Mouse (Mus musculus) c-Kit-positive CD71-positive TER-119-positive erythroid progenitor cells, embryonic 14.5 days (primary cell): Measurements from ENCODE around the gene Bak1.

ENCODE experiments used
- DNase-seq: peaks from one replicate; pipeline ENCODE4 v3.0.0-alpha.2; 2013; ENCODE audit warnings: low spot score

Gene Bak1

DNA sequence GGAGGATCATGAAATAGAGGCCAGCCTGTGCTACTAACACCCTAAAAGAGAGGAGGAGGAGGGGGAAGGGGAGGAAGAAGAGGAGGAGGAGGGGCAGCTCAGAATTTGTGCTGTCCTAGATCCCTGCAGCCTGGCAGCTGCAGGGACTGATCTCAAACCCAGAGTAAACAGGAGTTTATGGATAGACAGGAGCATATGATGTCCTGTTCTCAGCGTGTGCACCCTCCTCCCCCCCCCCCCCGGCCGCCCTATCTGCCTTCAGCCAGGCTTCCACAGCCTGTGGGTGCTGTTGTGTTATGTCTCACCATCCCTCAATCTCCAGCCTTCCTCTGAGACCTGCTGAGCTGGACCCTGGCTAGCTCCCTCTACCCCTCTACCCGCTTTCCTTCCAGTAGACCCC is at the start of gene Bak1:
Gene Bak1 (minus strand): TSS at position 101 of the 400 bp plus-strand sequence.
- DNase-seq, result no peak

DNA sequence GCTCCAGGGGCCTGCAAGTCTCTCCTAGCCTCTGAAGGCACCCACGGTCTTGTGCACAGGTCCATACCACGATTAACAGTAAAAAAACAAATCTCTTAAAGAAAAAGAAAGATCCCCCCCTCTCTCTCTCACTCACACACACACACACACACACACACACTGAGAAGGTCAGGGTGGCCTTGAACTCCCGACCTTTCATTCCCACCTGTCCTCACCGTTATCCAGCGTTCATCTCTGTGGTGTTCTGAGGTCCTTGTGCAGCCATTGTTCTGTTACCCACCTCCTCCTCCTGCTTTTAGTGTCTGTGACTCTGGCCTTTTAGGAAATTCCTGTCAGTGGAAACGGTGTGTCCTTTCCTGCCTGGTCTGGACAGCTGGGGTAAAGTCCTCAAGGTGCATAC is 49.7 kb upstream of the Bak1 start:
- DNase-seq, result no peak

DNA sequence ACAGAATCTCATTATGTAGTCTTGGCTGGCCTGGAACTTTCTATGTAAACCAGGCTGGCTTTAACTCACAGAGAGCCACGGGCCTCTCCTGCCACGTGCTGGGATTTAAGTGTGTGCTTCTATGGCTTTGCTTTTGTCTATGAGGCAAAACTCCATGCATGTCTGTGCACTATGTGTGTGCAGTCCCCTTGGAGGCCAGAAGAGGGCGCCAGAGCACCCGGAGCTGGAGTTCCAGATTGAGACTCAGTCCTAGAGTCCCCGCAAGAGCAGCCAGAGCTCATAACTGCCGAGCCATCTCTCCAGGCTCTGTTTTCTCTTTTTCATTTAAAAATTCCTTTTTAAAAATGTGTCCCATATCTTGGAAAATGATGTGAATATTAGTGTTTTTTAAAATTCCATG is 49.1 kb upstream of the Bak1 start:
- DNase-seq, result no peak

DNA sequence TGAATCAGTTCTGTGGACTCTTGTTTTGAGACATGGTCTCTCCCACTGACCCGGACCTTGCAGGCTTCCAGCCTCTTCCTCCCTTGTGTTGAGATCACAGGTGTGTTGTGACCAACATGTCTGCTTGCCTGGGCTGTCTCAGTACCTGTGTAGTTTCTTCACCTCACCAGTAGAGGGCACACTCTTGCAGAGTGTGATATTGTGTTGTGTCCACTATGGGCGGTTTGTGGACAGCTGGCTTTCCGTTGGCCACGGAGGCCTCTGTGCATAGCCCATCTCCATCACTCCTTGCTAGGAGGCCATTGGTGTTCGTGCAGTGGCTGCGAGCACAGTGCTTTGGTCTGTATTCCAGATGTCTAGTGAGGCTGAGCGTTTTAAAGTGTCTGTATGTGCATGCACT is 48.3 kb upstream of the Bak1 start:
- DNase-seq, result no peak

DNA sequence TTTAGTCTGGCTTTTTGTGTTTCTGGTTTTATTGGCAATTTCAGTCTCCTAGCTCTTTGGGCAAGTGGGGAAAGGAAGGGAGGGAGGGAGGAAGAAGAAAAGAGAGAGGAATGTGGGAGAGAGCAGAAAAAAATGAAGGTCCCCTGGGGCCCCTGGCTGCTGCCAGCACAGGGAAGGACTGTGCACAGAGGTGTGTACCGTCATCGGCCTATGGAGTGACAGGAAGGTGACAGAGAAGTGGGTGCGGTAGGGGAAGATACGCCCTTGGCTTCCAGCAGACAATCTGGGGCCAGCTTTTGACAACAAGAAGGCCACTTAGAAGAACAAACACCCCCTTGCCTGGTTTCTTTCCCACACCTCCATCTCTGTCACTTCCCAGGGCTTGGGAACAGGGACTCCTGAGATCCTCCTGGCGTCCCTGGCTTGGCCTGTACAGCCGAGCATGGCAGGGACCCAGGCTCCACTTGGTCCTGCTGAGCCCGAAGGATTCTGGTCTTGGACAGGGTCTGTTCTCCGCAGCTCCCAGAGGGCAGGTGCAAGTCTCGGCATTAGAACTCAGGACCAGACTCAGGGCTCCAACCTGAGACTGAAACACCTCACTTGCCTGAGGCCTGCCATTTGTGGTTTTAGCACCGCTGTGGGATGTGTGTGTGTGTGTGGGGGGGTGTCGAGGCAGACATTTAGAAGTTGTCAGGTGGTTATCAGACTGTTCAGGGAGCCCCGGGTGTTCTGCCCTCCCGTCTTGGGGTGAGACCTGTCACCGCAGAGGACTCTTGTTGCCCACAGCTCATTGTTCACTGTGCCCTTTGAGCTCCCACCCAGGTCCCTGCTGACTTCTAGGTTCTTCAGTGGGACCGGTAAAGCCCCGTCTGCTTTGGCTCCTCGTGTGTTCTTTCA is 46.3 kb upstream of the Bak1 start:
- no peak for DNase-seq

DNA sequence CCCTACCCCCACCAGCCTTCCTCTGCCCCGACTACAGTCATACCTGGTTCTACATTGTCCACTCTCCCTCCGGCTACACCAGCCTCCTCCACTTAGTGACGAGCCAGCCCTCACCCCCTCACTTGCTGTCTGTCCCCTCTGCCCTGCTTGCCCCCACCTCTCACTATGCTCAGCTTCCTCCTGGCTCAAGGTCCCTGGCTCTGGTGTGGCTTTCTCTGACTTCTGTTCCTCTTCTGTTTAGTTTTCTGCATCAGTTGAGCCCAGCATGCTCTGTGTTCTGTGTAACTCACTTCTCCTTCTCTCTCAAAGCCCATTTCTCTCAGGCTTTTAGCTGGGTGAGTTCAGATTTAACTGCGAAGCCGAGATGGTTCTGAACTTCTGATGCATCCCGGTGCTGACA is 45.4 kb upstream of the Bak1 start:
- DNase-seq, result no peak

DNA sequence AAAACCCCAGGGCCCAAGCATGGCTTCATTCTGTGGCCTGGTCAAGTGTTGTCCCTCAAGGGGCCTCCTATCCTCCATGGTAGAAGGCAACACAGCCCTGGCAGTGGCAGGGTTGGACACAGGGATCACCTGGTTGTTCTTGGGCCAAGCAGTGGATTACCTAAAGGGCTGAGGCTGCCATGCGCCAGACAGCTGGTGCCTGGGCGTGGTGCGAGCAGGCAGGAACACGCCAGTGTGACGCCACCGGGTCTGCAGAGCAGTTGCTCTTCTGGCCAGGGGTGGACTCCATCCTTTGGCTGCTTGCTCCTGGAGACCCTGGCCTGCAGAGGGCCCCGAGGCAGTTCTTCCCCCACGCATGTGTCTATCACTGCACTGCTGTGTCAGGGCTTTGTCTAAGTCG is 45.0 kb upstream of the Bak1 start:
- no peak for DNase-seq

DNA sequence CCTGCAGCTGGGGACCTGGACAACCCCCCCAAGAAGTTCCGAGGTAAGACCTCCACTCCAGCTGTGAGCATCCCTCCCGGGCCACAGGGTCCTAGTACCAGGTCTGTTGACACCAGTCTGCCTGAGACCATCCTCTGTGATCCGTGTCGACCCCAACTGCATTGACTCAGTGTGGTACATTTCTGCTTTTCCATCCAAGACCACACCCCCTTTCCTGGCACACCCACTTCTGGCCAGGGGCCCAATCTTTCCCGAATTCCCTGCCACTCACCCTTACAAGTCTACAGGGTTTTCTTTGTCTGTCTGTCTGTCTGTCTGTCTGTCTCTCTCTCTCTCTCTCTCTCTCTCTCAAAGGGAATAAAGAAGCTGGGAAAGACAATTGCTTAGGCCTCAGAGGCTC is 44.3 kb upstream of the Bak1 start:
- no peak for DNase-seq

DNA sequence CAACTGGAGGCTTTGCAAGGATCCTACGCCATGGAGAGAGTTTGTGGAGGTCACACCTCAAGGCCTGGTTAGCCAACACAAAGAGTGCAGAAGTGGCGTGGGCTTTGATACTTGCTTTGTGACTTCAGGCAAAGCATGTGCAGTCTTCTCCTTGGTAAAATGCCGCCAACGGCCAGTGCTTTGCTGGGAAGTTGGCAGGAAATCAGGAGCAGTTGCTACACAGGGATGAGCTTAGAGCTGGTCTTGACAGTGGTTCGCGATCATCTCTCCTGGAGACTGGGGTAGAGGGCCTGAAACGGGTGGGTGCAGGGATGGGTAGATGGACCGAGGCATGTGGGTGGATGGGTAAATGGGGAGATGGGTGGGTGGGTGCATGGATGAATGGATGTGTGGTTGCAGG is 43.6 kb upstream of the Bak1 start:
- DNase-seq, result no peak

DNA sequence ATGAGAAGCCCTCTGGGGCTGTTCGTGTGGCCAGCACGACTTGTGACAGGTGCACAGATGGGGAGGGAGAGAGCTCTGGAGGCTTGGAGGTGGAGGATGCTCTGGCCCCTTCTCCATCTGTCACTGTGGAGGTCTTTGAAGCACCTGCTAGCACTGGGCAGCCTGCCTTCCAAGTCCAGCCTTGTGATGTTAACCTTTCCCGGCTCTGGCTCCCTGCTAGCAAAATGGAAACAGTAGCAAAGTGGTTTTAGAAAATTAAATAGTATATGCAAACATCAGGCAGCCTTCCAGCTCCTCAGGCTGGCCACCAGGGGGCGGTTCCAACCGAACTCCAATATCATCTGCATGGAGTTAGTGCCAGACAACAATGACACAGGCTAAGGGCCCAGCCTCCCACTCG is 42.8 kb upstream of the Bak1 start:
- DNase-seq, result no peak

DNA sequence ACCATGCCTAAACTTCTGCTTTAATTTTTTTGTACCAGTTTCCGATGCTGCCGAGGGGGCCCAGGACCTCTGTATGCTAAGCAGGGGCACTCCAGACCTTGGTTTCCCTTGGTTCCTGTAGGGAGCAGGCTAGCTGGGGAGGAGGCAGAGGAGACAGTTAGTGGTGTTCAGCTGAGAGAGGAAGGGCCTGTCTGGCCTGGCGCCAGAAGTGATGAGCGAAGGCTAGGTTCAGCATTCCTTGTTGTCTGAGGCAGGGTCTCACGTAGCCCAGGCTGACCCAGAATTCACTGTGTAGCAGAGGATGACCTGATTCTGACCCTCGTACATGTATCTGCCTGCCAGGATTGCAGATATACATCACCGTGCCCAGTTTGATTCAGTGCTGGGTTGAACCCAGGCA is 42.1 kb upstream of the Bak1 start:
- no peak for DNase-seq

DNA sequence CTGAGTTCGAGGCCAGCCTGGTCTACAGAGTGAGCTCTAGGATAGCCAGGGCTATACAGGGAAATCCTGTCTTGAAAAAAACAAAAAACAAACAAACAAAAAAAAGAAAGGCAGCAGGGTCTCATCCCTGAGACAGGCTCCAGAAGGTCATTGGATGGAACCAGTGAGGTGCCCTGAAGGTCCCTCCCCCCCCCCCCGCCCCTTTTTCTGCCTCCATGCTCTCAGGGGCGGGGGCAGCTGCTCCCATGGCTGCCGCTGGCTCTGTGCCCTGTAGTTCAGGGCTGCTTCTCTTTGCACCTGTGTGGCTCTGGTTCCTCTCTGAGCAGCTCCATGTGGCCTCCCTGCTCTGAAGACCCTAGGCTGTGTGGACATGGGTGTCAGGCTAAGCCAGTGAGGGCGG is 40.3 kb upstream of the Bak1 start:
- no peak for DNase-seq

DNA sequence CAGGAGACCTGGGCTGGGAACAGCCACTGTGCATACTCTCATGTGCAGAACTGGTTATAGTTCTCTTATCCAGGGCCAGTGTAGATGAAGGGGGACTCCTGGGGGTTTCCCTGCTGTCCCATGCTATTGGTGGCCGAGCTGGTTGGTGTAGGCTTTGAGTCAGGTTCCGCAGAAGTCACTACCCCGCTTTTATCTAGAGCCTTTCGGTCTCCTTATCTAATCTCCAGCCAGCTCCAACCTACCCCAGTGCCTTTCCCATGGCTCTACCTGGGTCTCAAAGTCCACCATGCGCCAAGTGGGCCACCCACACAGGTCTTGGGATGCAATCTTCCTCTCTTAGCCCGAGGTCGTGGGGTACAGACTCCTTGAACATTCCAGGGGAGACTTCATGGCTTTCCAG is 37.3 kb upstream of the Bak1 start:
- no peak for DNase-seq

DNA sequence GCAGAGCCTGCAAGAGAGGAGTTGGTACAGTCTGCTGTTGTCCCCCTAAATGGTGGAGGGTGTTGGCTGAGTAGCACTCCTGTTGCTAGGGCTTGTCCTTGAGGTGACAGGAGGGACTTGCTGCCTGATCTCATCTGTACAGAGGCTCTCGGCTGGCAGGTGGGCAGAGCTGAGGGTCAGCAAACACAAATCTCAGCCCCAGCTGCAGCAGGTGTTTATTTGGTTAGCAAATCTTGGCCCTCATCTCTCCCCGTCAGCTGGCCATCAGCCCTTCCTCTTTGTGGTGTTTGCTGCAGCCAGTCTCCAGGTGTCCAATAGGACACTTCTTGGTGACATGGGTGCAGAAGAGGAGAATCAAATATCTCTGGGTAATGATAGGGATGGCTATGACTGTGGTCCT is 35.4 kb upstream of the Bak1 start:
- DNase-seq, result no peak

DNA sequence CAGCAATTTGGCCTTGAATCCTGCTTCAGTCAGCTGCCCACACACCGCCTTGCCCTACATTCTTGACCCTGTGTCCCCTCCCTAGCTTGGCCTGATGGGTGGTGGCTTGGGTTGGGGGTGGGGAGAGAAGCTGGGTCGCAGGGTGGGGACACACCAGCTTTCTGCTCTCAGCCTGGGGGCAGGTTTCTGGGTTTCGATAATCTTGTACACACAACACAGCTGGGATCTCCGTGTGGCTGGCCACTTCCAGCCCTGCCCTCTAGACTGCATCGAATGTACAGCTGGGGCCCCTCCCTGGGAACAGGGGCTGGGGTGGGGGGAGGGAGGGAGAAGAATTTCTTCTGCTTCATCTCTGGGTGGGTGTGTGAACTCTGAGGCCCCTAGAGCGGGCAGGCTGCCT is 34.9 kb upstream of the Bak1 start:
- DNase-seq, result no peak

DNA sequence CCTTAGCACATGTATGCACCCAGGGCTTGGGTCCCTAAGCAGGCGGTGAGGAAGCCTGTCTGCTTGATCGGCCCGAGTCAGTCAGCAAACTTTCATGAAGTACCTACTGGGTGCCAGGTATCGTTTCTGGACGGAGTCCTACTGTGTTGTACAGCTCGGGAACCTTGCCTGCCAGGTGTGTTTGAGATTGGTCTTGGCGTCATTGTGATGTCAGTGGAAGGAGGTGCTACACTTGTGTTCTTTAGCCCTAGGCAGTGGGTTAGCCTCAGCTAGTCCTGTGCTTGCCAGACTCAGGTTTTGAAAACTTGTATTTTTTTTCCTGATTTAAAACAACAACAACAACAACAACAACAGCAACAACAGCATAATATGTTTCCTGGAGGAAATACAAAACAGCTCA is 33.9 kb upstream of the Bak1 start:
- DNase-seq, result no peak

DNA sequence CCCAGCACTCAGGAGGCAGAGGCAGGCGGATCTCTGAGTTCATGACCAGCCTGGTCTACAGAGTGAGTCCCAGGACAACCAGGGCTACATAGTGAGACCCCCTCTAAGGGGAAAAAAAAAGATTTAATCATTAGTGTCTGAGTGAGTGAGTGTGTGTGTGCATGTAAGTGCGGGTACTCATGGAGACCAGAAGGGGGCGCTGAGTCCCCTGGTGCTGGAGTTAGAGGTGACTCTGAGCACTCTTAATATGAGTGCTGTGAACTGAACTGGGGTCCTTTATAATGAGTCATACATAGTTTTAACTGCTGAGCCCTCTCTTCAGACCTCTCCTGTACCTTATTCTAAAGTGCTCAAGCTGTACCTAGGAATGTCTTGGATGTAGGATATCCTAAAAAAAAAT is 32.9 kb upstream of the Bak1 start:
- no peak for DNase-seq

DNA sequence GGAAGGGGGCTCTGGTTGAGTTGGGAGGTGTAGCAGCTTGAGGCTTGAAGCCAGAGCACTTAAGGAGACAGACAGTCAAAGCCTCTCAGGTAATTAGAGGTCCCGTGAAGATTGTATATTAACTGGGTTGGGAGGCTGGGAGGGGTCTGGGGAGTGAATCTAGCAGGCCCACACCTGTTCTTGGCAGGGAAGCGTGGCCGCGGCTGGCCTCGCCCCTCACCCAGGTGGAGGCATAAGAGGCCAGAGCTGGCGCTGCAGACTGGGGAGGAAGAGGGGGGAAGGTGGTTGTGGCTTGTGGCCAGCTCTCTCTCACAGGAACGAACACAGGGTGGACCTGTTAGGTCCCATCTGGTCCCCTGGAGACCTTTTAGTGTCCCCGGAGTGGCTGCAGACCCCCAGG is 31.9 kb upstream of the Bak1 start:
- no peak for DNase-seq

DNA sequence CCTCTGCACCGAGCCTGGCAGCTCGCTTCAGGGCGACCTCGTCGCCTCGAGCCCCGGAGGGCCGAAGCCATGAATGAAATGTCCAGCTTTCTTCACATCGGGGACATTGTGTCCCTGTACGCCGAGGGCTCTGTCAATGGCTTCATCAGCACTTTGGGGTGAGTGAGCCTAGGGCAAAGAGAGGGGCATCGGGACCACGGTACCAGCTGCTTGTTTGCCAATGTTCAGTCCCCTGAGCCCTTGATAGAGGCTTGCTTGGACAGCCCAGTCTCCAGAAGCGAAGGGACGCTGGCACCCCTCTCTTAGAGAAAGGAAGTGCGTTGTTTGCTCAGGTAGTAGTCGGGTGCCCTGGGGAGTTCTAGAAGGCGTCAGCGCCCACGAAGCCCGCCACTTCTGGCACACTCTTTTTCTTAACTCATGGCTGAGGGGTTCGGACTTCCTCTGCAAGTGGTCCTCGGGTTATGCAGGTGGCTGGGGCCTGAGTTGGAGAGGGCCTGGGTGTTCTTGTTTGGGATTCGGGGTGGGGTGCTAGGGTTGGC is 28.8 kb upstream of the Bak1 start:
- DNase-seq, result no peak

DNA sequence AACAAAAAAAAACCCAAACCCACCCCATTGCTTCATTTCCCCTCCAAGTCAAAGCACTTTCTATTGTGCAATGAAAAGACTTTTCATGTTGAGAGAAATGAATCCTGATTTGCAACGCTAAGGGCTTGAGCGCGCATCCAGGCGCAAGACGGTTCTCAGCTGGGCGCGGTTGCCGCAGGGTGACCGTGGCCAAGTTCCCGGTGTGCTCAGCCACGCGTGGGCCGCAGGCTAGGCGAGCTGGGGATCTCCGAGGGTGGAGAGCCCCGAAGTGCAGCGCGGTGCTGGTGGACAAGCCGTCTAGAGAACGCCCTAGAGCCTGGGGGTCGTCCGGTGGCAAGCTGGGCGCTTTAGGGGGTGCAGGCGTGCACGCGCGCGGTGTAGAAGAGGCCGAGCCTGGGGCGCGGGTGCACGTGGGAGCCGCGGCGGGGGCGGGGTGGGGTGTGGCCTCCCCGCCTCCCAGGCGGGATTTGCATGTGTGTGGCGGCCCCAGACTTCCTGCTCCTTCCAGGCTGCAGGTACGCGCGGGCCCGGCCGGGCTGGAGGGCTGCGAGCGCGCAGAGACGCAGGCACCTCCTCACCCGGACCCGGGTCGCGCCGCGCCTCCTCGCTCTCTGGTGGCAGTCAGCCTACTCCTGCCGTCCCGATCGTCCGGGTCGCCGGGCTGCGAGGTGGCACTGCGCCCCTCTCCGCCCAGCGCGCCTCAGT is 28.2 kb upstream of the Bak1 start, which contains the start of gene Itpr3:
Gene Itpr3 (plus strand): TSS at position 493 of the 705 bp plus-strand sequence.
- no peak for DNase-seq

DNA sequence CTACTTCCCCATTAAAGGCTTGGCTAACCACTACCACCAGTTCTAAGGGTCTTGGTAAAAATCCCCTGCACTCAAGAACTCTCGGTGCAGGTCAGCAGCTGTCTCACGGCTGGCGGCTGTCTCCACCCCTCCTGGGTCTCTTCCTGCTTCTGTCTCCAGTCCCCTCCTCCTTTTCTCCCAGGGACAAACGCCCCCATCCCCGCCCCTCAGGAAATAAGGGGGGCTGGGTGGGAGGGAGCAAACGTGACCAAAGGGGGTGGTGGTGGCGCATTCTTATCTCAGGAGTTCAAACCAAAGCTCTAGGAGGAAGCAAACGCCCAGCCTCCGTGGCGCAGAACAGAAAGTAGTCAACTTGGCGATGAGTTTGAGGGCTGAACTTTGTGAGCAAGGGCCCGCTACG is 27.4 kb upstream of the Bak1 start:
- no peak for DNase-seq

DNA sequence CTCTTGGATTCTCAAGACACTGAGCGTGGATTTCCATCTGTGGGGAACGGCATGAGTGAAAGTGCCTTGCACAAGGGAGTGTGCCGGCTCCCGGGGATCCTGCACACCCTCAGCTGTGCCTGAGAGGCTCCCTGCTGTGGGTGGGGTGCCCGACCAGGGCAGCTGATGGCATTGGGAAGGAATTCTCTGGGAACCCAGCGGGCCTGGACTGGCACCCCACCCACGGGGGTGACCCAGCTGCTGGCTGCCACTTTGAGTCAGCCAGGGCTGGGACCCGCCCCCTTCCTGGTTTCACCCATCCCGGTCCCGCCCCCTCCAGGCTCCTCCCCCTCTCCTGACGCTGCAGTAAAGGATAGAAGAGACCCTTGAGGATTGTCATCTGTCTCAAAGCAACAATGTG is 22.7 kb upstream of the Bak1 start:
- DNase-seq, result no peak

DNA sequence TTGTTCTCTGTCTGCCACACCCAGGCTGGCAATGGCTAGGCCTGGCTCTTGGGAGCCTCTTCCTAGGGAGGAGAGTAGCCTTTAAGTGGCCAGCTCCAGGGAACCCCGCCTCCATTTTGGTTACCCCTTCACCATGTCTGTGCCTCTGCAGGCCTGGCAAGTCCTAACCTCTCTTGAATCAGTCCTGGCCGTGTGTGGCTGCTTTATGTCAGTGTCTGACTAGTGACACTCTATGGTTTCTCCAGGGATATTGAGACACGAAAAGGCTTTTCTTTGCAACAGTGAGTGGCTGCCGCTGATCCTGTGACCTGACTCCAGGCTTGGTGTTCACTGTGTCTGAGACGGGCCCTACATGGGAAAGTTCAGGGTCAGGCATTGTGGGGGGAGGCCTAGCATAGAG is 22.0 kb upstream of the Bak1 start:
- DNase-seq, result no peak
